Mouse (Mus musculus) heart, postnatal 4 days (tissue): Measurements from ENCODE around the gene Zdhhc22. TPM values are rescaled to one million over a fixed set of nuclear protein-coding genes. Genes with fewer than 3 reads are reported as not detected.
A peak's percentile ranks its signal among the peaks of the same experiment; 100 is the strongest.

ENCODE experiments used
- DNase-seq: peaks from one replicate; pipeline ENCODE4 v3.0.0; 2021
- total RNA-seq, 2 experiments: library from RNA; stranded (reverse); gene quantifications; 2 replicates each; pipeline ENCODE4 v1.2.3; 2021

The Zdhhc22 gene
- total RNA-seq, 2 experiments from 2014 or later = not detected

- DNase-seq = peak; percentile 29
Observed at GRCm38 (mm10) chr12:86961589-86962344, 28.5 kb downstream of the Zdhhc22 start.

- DNase-seq = no peak
Observed at GRCm38 (mm10) chr12:86960791-86961335, 29.4 kb downstream of the Zdhhc22 start.

- DNase-seq = no peak
Observed at GRCm38 (mm10) chr12:86960138-86960537, 30.1 kb downstream of the Zdhhc22 start.

GRCm38 (mm10) chr12:86959661-86960060 is 30.6 kb downstream of the Zdhhc22 start:
- no peak for DNase-seq

- no peak for DNase-seq
Observed at GRCm38 (mm10) chr12:86958558-86958957, 31.7 kb downstream of the Zdhhc22 start.

GRCm38 (mm10) chr12:86955894-86956293 is 34.3 kb downstream of the Zdhhc22 start:
- DNase-seq = peak; percentile 36

- DNase-seq = no peak
Observed at GRCm38 (mm10) chr12:86952331-86952850, 37.8 kb downstream of the Zdhhc22 start.

GRCm38 (mm10) chr12:86950961-86951360 is 39.3 kb downstream of the Zdhhc22 start:
- no peak for DNase-seq

GRCm38 (mm10) chr12:86950161-86950960 is 39.9 kb downstream of the Zdhhc22 start:
- no peak for DNase-seq

GRCm38 (mm10) chr12:86949501-86949900 is 40.7 kb downstream of the Zdhhc22 start:
- DNase-seq = no peak

GRCm38 (mm10) chr12:86948627-86949026 is 41.6 kb downstream of the Zdhhc22 start:
- DNase-seq = no peak

- peak; percentile 65 for DNase-seq
Observed at GRCm38 (mm10) chr12:86947681-86948401, 42.4 kb downstream of the Zdhhc22 start.

GRCm38 (mm10) chr12:86946862-86947574 is 43.2 kb downstream of the Zdhhc22 start, which contains the start of gene Cipc:
Cipc (plus strand) TSS chr12:86947043.
- DNase-seq = peak; percentile 98

GRCm38 (mm10) chr12:86946301-86946781 is 43.9 kb downstream of the Zdhhc22 start:
- DNase-seq = no peak

GRCm38 (mm10) chr12:86945126-86945525 is 45.1 kb downstream of the Zdhhc22 start:
- peak; percentile 63 for DNase-seq

GRCm38 (mm10) chr12:86943421-86943820 is 46.8 kb downstream of the Zdhhc22 start:
- no peak for DNase-seq

GRCm38 (mm10) chr12:86941734-86942486 is 48.3 kb downstream of the Zdhhc22 start:
- DNase-seq = no peak

- no peak for DNase-seq
Observed at GRCm38 (mm10) chr12:86941173-86941572, 49.1 kb downstream of the Zdhhc22 start.

- DNase-seq = no peak
Observed at GRCm38 (mm10) chr12:86938571-86938970, 51.7 kb downstream of the Zdhhc22 start.

- no peak for DNase-seq
Observed at GRCm38 (mm10) chr12:86936587-86937343, 53.5 kb downstream of the Zdhhc22 start.
